Mouse (Mus musculus) subcutaneous adipose tissue, adult 2 months (tissue): ENCODE results near the gene 1190007I07Rik. TPM values are rescaled to one million over a fixed set of nuclear protein-coding genes. Genes with fewer than 3 reads are reported as not detected.

Source experiments
- polyA plus RNA-seq: library from polyadenylated mRNA; depleted of rRNA; stranded (reverse); fragments of >200 nt; gene quantifications from 2 replicates; pipeline ENCODE4 v1.2.3, GENCODE M21; 2012; ENCODE audit warnings: low replicate concordance; rRNA removed

The 1190007I07Rik gene
- polyA plus RNA-seq, result 31.9 and 43.2 TPM in 2 replicates

DNA sequence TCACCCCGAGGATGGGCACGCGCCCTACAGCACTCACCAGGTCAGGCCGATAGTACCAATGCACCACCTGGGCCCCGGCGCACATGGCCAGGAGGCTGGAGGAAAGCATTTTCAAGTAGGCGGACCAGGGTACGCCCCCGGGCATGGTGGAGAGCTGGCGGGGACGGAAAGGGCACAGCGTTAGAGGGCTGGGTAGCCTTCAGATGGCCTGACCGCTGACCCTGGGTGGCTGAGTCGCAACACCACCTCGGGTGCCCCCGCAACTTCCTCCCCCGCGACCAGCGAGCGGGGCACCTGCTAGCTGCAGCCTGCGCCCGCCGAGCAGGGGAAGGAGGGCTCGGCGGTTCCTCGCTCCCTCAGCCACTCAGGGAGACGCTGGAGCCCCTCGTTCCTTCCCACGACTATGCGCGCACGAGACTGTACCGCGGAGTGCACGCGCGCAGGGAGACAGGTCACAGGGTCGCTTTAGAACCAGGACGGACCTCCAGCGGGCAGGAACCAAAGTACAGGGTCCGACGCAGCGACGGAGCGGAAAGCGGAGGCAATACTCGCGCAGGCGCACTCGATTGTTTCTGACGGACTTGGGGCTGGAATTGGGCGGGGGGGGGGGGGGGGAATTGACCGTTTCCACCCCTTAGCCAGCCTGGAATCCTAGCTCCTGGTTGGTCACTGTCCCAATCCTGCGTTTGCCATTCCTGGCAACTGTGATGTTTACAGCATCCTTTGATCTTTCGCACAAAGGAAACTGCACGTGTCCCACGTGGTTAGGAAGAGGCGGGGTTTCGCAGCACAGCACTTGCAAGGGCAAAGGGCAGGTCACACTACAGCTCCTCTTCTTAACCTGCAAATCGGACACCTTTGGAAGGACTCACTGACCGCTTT lies at the start of gene 1190007I07Rik:
Gene 1190007I07Rik, minus strand, starts transcription at position 558 of the 882 bp plus-strand sequence.

GRCm38 (mm10) chr10:82629586-82630255 lies 6.7 kb upstream of the 1190007I07Rik start, which contains the start of gene Tdg:
Gene Tdg, plus strand, starts transcription at chr10:82629828.

Other genes with a start within 250 kb of the 1190007I07Rik start
- gene Gm1553, start 130.6 kb downstream of the 1190007I07Rik start, polyA plus RNA-seq, result not detected in 2 replicates
- gene Tdg, start 6.6 kb upstream of the 1190007I07Rik start, polyA plus RNA-seq, result 13.9 and 28.5 TPM in 2 replicates
- 4.1 and 10.1 TPM in 2 replicates for gene Glt8d2, start 67.4 kb upstream of the 1190007I07Rik start, polyA plus RNA-seq
- 11.3 and 14.3 TPM in 2 replicates for gene Hcfc2, start 72.9 kb upstream of the 1190007I07Rik start, polyA plus RNA-seq
- 6.9 and 11.7 TPM in 2 replicates for gene Nfyb, start 140.9 kb upstream of the 1190007I07Rik start, polyA plus RNA-seq
- 34.7 and 49.1 TPM in 2 replicates for gene Txnrd1, start 210.7 kb upstream of the 1190007I07Rik start, polyA plus RNA-seq
- 0.40 and 0.75 TPM in 2 replicates for gene Eid3, start 243.4 kb upstream of the 1190007I07Rik start, polyA plus RNA-seq